Mouse (Mus musculus): ENCODE measurements around the gene Zfp764. TPM values are rescaled to one million over a fixed set of nuclear protein-coding genes. Genes with fewer than 3 reads are reported as not detected.
"Not testable (repeated sequence)": the region's sequence is repeated elsewhere in the genome, so short reads cannot be mapped to it uniquely, and the experiment has no call there.

Gene Zfp764
- total RNA-seq (2021) = 1 to 10 TPM; 5.0 to 8.1 TPM
- polyA plus RNA-seq (2012; rRNA removed) = 4.1 and 4.5 TPM in 2 replicates
- long read RNA-seq, partial matches to known transcripts = 1 of 3 reads
- long read RNA-seq, other reads (novel, unspliced or antisense) = 0 of 3 reads

GRCm38 (mm10) chr7:127406002-127406987 is at the start of gene Zfp764:
Gene Zfp764 (minus strand): TSS chr7:127406822.
- DNase-seq = peak; percentile 87

- no peak for DNase-seq
Measured at GRCm38 (mm10) chr7:127454905-127455304, 48.3 kb upstream of the Zfp764 start.

DNA sequence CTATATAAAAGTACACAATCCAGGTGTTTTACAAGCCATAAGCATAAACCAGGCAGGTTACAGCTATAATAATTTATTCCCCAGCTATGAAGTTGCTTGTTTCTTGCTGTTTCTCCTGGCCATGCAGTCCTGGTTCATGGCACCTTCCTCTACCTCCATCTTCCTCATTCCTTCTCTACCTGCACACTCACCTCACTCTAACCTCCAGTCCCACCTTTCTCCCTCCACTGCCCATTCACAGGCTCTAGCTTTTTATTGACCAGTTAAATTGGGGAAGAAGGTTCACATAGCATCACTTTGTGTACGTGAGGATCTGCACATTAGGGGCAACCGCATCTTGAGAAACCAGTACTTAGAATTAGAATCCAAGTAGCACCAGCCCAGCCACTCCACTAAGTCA is 46.4 kb upstream of the Zfp764 start:
- no peak for DNase-seq

DNA sequence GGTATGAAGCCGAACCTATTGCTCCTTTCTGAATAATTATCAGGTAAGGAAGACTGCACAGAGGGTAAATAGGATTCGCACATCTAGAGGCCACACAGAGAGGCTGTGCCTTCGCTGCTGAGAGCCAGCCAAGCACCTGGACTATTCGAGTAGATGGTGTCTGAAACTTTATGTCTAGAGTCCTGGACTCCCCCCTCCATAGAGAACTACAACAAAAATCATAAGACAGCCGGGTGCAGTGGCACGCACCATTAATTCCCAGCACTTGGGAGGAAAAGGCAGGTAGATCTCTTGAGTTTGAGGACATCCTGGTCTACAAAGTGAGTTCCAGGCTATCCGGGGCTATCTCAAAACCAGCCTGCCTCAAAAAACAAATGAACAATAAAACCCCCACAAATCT is 43.3 kb upstream of the Zfp764 start:
- no peak for DNase-seq

GRCm38 (mm10) chr7:127448521-127449300 is 42.1 kb upstream of the Zfp764 start, which contains the start of gene Zfp689:
Gene Zfp689 (minus strand): TSS chr7:127449158.
- DNase-seq = peak; percentile 95

DNA sequence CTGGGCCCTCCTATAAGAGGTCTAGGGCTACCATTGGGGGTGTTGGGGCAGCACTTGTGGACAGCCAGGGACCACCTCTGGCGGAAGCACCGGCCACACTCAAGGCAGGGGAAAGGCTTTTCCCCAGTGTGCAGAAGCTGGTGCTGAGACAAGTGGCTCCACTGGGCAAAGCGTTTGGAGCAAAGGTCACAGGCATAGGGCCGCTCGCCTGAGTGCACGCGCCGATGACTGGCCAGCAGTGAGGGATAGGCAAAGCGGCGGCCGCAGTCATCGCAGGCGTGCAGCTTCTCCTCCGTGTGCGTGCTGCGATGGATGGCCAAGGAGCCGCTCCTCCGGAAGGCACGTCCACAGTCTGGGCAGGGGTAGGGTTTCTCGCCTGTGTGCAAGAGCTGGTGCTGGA is 37.4 kb upstream of the Zfp764 start:
- DNase-seq = no peak

GRCm38 (mm10) chr7:127437724-127438123 is 31.1 kb upstream of the Zfp764 start:
- DNase-seq = no peak

DNA sequence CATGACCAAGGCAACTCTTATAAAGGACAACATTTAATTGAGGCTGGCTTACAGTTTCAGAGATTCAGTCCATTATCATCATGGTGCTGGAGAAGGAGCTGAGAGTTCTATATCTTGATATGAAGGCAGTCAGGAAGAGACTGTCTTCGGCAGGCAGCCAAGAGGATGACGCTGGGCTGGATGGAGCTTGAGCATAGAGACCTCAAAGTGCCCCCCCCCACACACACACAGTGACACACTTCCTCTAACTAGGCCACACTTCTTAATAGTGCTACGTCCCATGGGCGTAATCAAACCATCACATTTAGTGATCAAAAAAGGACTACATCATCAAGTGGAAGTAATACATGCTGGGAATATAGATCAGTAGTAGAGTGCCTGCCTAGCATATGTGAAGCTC is 28.6 kb upstream of the Zfp764 start:
- no peak for DNase-seq

GRCm38 (mm10) chr7:127426354-127426753 is 19.7 kb upstream of the Zfp764 start:
- DNase-seq = peak; percentile 25

GRCm38 (mm10) chr7:127425911-127426310 is 19.3 kb upstream of the Zfp764 start:
- no peak for DNase-seq

DNA sequence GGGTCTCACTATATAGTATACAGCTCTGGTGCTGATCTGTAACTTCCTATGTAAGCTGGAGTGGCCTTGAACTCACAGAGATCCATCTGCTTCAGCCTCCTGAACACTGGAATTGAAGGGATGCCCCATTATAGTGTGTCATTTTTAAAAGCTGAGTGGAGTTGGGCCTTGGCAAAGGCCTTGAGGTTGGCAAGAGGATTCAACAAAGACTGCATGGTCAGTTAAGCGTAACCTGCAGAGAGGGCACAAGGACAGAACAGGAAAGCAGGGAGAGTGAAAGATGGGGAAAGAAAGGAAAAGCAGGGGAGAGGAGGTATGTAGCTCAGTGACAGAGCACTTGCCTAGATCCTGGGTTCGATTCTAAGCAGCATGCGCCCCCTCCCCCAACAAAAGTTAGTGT is 18.7 kb upstream of the Zfp764 start:
- DNase-seq = no peak

- DNase-seq = no peak
Measured at GRCm38 (mm10) chr7:127422247-127422646, 15.6 kb upstream of the Zfp764 start.

DNA sequence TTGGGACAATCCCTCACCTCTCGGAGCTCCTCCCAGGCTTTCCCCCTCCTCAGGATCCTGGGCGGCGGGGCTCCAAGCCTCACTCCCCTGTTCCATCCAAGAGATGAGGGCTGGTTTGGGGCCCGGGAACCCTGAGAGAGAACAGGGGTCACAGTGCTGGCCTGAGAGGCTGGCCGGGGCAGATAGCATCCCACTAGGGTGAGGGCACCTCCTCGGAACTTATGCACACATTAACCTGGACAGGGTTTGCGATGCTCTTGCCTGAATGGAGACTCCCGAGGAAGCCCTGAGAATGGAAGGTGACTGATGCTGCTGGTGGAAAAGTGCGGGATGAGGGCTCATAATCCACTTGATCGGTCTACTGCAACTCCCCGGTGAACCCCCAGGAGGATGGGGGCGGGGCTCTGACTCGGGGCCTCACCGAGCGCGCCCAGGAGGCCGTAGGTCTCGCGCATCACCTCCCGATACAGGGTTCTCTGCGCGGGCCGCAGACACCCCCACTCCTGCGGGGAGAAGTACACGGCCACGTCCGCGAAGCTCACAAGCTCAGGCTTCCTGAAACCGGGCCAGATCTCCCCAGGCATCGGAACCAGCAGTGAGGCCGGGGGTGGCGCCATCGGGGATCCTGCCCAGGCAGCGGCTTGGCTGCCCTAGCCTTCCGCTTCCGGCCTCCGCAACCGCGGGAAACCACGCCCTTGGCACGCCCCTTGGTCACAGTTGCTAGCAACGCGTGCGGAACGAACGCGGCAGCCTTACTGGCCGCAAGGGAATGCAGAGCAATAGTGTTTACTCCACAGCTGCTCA is 15.0 kb upstream of the Zfp764 start, which contains the start of gene Zfp688:
Gene Zfp688 (minus strand): TSS at position 681 of the 804 bp plus-strand sequence.
- peak; percentile 98 for DNase-seq

DNA sequence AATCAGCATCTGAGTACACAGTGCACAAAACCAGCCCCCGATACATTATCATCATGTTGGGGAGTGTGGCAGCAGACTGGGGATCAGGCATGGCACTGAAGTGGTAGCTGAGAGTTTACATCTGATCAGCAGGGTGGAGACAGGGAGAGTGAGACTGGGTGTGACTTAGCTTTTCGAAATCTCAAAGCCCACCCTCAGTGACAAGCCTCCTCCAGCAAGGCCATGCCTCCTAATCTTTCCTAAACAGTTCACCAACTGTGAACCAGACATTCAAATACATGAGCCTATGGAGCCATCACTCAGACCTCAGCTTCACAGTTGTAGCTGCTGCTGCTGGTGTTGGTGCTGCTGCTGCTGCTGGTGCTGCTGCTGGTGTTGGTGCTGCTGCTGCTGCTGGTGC is 4.8 kb upstream of the Zfp764 start:
- DNase-seq = no peak

- DNase-seq = not testable (repeated sequence)
Measured at GRCm38 (mm10) chr7:127404101-127404500, 2.5 kb downstream of the Zfp764 start.

GRCm38 (mm10) chr7:127402980-127403379 is 3.6 kb downstream of the Zfp764 start:
- DNase-seq = no peak

GRCm38 (mm10) chr7:127400355-127400754 is 6.3 kb downstream of the Zfp764 start:
- DNase-seq = no peak

DNA sequence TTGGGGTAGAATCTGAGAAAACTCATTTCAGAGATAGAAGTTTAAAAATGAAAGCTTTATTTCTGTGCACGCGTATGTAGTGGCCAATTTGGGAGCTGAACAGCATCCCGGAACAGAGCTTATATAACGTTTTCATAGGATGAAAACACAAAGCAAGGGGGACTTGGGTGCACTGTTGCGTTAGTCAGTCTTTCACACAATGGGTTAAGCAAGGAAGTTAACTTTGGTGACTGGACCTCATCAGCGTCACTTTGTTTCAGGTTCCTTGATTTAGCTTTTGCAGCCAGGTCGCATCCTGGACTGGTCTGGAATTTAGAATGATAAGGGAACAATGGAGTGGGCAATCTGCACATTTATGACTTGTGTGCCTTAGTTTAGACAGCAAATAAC is 12.7 kb downstream of the Zfp764 start:
- no peak for DNase-seq

DNA sequence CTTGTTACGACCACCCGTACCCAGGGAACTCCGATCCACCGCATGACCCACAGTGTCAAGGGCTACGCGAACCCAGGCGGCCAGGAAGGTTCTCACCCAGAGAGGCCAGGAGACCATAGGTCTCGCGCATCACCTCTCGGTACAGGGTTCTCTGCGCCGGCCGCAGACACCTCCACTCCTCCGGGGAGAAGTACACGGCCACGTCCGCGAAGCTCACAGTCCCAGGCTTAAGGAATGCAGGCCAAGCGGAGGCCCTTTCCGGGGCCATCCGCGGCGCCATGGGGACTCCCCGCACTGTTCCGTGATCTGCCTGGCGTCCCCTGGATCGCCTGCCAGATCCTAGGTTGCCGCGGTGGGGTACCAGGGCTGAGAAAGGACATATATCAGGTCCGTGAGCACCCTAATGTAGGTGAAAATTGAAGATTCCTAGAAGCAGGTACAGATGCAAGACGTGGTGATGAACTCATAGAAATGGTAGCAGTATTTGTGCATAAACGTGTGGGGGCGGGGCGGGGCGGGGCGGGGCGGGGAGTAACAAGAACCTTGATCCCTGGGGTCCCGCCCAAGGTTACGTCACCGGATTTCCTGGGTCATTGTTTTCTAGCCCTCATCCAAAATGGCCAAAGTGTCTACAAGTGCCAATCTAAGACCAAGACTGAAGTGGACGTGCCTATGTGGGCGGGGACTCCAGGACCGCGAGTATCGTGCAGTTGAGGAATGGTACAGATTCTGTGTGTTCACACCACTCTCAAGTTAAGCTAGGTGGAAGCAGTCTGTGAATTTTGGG is 13.3 kb downstream of the Zfp764 start, which contains the start of gene E430018J23Rik:
Gene E430018J23Rik (minus strand): TSS at position 473 of the 787 bp plus-strand sequence.
- peak; percentile 97 for DNase-seq

DNA sequence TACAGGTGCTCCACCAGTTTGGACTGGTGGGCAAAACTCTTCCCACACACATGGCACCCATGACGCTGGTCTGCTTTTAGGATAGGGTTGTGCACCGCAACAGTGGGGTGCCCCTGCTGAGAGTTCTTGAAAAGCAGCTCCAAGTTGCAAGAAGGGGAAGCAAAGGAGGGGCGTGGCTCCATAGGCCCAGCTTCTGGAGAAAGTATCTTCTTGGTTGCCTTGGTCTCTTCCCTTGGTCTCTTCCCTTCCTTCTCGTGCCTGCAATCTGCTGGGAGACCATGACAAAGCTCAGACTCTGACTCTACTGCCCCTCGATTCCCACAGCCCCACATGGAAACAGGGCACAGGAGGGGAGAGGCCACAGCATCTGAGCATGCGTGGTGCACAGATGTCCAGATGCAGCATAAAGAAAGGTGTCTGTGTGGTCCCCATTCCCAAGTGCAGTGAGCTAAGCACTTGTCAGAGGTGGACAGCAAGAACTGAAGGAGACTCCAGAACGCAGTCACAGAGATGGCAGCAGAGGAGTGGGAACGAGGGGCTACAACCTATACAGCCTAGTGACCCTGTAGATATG is 14.3 kb downstream of the Zfp764 start:
- DNase-seq = no peak

All from adrenal gland, adult 2 months (tissue).